Mouse (Mus musculus) thymus, postnatal 36 days (tissue): ENCODE results near the gene H2al1i.
"Not testable (repeated sequence)": the region's sequence is repeated elsewhere in the genome, so short reads cannot be mapped to it uniquely, and the experiment has no call there.

ENCODE experiments used
- DNase-seq, 2 experiments: peaks; one replicate each; pipeline ENCODE4 v3.0.0; 2022; ENCODE audit warnings: mixed read lengths in 2 of 2

The H2al1i gene

GRCm38 (mm10) chrX:11324359-11324758 is at the start of gene H2al1i:
Gene H2al1i, plus strand, starts transcription at chrX:11324659.
- DNase-seq, result not testable (repeated sequence)

GRCm38 (mm10) chrX:11277083-11277482 is 47.4 kb upstream of the H2al1i start:
- DNase-seq, result no peak

- DNase-seq, result no peak
These were observed 43.7 kb upstream of the H2al1i start for GRCm38 (mm10) chrX:11280741-11281140.

GRCm38 (mm10) chrX:11288306-11288882 is 36.1 kb upstream of the H2al1i start:
- no peak for DNase-seq

GRCm38 (mm10) chrX:11289244-11289643 is 35.2 kb upstream of the H2al1i start:
- no peak for DNase-seq

GRCm38 (mm10) chrX:11298957-11299356 is 25.5 kb upstream of the H2al1i start, which contains the start of gene H2al1a:
Gene H2al1a, plus strand, starts transcription at chrX:11299257.
- DNase-seq, result not testable (repeated sequence)

- DNase-seq, result not testable (repeated sequence)
These were observed 22.3 kb upstream of the H2al1i start, which contains the start of gene H2al1b for GRCm38 (mm10) chrX:11302132-11302531. Gene H2al1b, plus strand, starts transcription at chrX:11302432.

GRCm38 (mm10) chrX:11305355-11305754 is 19.1 kb upstream of the H2al1i start, which contains the start of gene H2al1c:
Gene H2al1c, plus strand, starts transcription at chrX:11305655.
- DNase-seq, result not testable (repeated sequence)

GRCm38 (mm10) chrX:11308524-11308923 is 15.9 kb upstream of the H2al1i start, which contains the start of gene H2al1d:
Gene H2al1d, plus strand, starts transcription at chrX:11308824.
- not testable (repeated sequence) for DNase-seq

GRCm38 (mm10) chrX:11311634-11312033 is 12.8 kb upstream of the H2al1i start, which contains the start of gene H2al1e:
Gene H2al1e, plus strand, starts transcription at chrX:11311934.
- DNase-seq, result not testable (repeated sequence)

GRCm38 (mm10) chrX:11314858-11315257 is 9.6 kb upstream of the H2al1i start, which contains the start of gene H2al1f:
Gene H2al1f, plus strand, starts transcription at chrX:11315158.
- not testable (repeated sequence) for DNase-seq

- not testable (repeated sequence) for DNase-seq
These were observed 6.5 kb upstream of the H2al1i start, which contains the start of gene H2al1g for GRCm38 (mm10) chrX:11317956-11318355. Gene H2al1g, plus strand, starts transcription at chrX:11318256.

GRCm38 (mm10) chrX:11321192-11321591 is 3.3 kb upstream of the H2al1i start, which contains the start of gene H2al1h:
Gene H2al1h, plus strand, starts transcription at chrX:11321492.
- not testable (repeated sequence) for DNase-seq

- not testable (repeated sequence) for DNase-seq
These were observed 3.1 kb downstream of the H2al1i start, which contains the start of gene H2al1j for GRCm38 (mm10) chrX:11327522-11327921. Gene H2al1j, plus strand, starts transcription at chrX:11327822.

- no peak for DNase-seq
These were observed 21.3 kb downstream of the H2al1i start for GRCm38 (mm10) chrX:11345762-11346161.

GRCm38 (mm10) chrX:11346756-11347155 is 22.3 kb downstream of the H2al1i start:
- no peak for DNase-seq

GRCm38 (mm10) chrX:11360823-11361222 is 36.4 kb downstream of the H2al1i start:
- no peak for DNase-seq

- DNase-seq, result no peak
These were observed 36.8 kb downstream of the H2al1i start for GRCm38 (mm10) chrX:11361261-11361660.

- no peak for DNase-seq
These were observed 39.4 kb downstream of the H2al1i start for GRCm38 (mm10) chrX:11363890-11364289.

GRCm38 (mm10) chrX:11365151-11365550 is 40.7 kb downstream of the H2al1i start:
- no peak for DNase-seq
